Mouse (Mus musculus): ENCODE results near the gene Dnajc4. TPM values are rescaled to one million over a fixed set of nuclear protein-coding genes. Genes with fewer than 3 reads are reported as not detected.

The Dnajc4 gene
- polyA plus RNA-seq, 1 experiment from 2014 or later = 24.2 TPM

- no peak overlapping the region for H3K4me2 ChIP-seq
- peaks cover 50% of the 10 kb centered on the region for H3K36me3 ChIP-seq
- ATAC-seq (ENCODE audit: low FRiP score) = no peak
- no peaks in the 10 kb centered on the region for H3K9me3 ChIP-seq
- no peaks in the 10 kb centered on the region for H3K27me3 ChIP-seq
- H3K9ac ChIP-seq = no peak overlapping the region
- no peaks in the 10 kb centered on the region for H3K4me1 ChIP-seq (replicated peaks)
- H3K4me3 ChIP-seq = no peak overlapping the region
- no peak overlapping the region for H3K27ac ChIP-seq
- 92% methylated on average over 20 of the region's 20 CpGs for WGBS
Observed at GRCm38 (mm10) chr19:7014481-7015135, 22.2 kb upstream of the Dnajc4 start.

GRCm38 (mm10) chr19:7013984-7014383 is 21.6 kb upstream of the Dnajc4 start:
- ATAC-seq (ENCODE audit: low FRiP score) = no peak
- Histone ChIP-seq H3K4me1 (replicated peaks) (no peaks in the 10 kb centered on the region), H3K4me3 (no peak overlapping the region), H3K4me2 (no peak overlapping the region), H3K27ac (no peak overlapping the region), H3K9me3 (no peaks in the 10 kb centered on the region), H3K36me3 (peaks cover 44% of the 10 kb centered on the region), H3K9ac (no peak overlapping the region), H3K27me3 (no peaks in the 10 kb centered on the region)
- 92% methylated on average over 9 of the region's 9 CpGs for WGBS

GRCm38 (mm10) chr19:7012426-7012825 is 20.1 kb upstream of the Dnajc4 start:
- peak overlapping the region; percentile 4; the same call in 1 of the 2 replicates for H3K9ac ChIP-seq
- no peak overlapping the region for H3K27ac ChIP-seq
- H3K27me3 ChIP-seq = no peaks in the 10 kb centered on the region
- no peaks in the 10 kb centered on the region for H3K9me3 ChIP-seq
- H3K4me3 ChIP-seq = no peak overlapping the region
- 82% methylated on average over 4 of the region's 4 CpGs for WGBS
- no peak overlapping the region for H3K4me2 ChIP-seq
- peaks cover 29% of the 10 kb centered on the region for H3K36me3 ChIP-seq
- ATAC-seq (ENCODE audit: low FRiP score) = no peak
- H3K4me1 ChIP-seq (replicated peaks) = no peaks in the 10 kb centered on the region

- no peak overlapping the region for H3K27ac ChIP-seq
- H3K4me1 ChIP-seq (replicated peaks) = no peaks in the 10 kb centered on the region
- WGBS = 90% methylated on average over 9 of the region's 9 CpGs
- no peaks in the 10 kb centered on the region for H3K36me3 ChIP-seq
- H3K4me3 ChIP-seq = no peak overlapping the region
- H3K9me3 ChIP-seq = no peaks in the 10 kb centered on the region
- no peak overlapping the region for H3K9ac ChIP-seq
- H3K4me2 ChIP-seq = no peak overlapping the region
- no peak for ATAC-seq (ENCODE audit: low FRiP score)
- no peaks in the 10 kb centered on the region for H3K27me3 ChIP-seq
Observed at GRCm38 (mm10) chr19:7006892-7007593, 14.7 kb upstream of the Dnajc4 start.

GRCm38 (mm10) chr19:6999360-7000063 is 7.1 kb upstream of the Dnajc4 start:
- Histone ChIP-seq H3K4me2 (no peak overlapping the region), H3K9ac (no peak overlapping the region), H3K27me3 (no peaks in the 10 kb centered on the region), H3K27ac (no peak overlapping the region), H3K4me1 (replicated peaks) (peaks cover 32% of the 10 kb centered on the region), H3K36me3 (peaks cover 26% of the 10 kb centered on the region), H3K9me3 (no peaks in the 10 kb centered on the region), H3K4me3 (no peak overlapping the region)
- no peak for ATAC-seq (ENCODE audit: low FRiP score)
- 95% methylated on average over 19 of the region's 19 CpGs for WGBS

GRCm38 (mm10) chr19:6997721-6998290 is 5.4 kb upstream of the Dnajc4 start:
- H3K27ac ChIP-seq = no peak overlapping the region
- ATAC-seq (ENCODE audit: low FRiP score) = no peak
- no peaks in the 10 kb centered on the region for H3K27me3 ChIP-seq
- H3K36me3 ChIP-seq = peaks cover 26% of the 10 kb centered on the region
- H3K4me3 ChIP-seq = no peak overlapping the region
- H3K9me3 ChIP-seq = no peaks in the 10 kb centered on the region
- no peak overlapping the region for H3K4me2 ChIP-seq
- H3K9ac ChIP-seq = no peak overlapping the region
- 86% methylated on average over 9 of the region's 9 CpGs for WGBS
- peaks cover 41% of the 10 kb centered on the region for H3K4me1 ChIP-seq (replicated peaks)

GRCm38 (mm10) chr19:6996006-6996405 is 3.6 kb upstream of the Dnajc4 start, which contains the start of the genes Nudt22 and Trpt1:
Gene Nudt22, minus strand, starts transcription at chr19:6996117.
Gene Trpt1, plus strand, starts transcription at chr19:6996131.
- Histone ChIP-seq H3K27ac (0 out of 2 replicates have a peak within 1 kb of the TSS, but pooled peaks have one; percentile 72), H3K9me3 (no peaks in the 10 kb centered on the region), H3K27me3 (no peaks in the 10 kb centered on the region), H3K4me3 (peak within 1 kb of the TSS; percentile 63), H3K9ac (peak within 1 kb of the TSS; percentile 83), H3K4me1 (replicated peaks) (peaks cover 52% of the 10 kb centered on the region), H3K4me2 (peak within 1 kb of the TSS; percentile 87), H3K36me3 (peaks cover 26% of the 10 kb centered on the region)
- peak; percentile 66 for ATAC-seq (ENCODE audit: low FRiP score)
- WGBS = under 1% methylated on average over 24 of the region's 24 CpGs

- no peaks in the 10 kb centered on the region for H3K27me3 ChIP-seq
- peaks cover 24% of the 10 kb centered on the region for H3K36me3 ChIP-seq
- 48% methylated on average over 21 of the region's 21 CpGs for WGBS
- H3K9me3 ChIP-seq = no peaks in the 10 kb centered on the region
- peaks cover 52% of the 10 kb centered on the region for H3K4me1 ChIP-seq (replicated peaks)
- H3K4me3 ChIP-seq = peak overlapping the region; percentile 63
- H3K4me2 ChIP-seq = peak overlapping the region; percentile 87
- no peak for ATAC-seq (ENCODE audit: low FRiP score)
- H3K9ac ChIP-seq = peak overlapping the region; percentile 83
- H3K27ac ChIP-seq = no peak overlapping the region
Observed at GRCm38 (mm10) chr19:6995255-6995991, 3.1 kb upstream of the Dnajc4 start.

- H3K9ac ChIP-seq = no peak overlapping the region
- no peak for ATAC-seq (ENCODE audit: low FRiP score)
- no peaks in the 10 kb centered on the region for H3K9me3 ChIP-seq
- no peaks in the 10 kb centered on the region for H3K27me3 ChIP-seq
- H3K4me2 ChIP-seq = no peak overlapping the region
- 89% methylated on average over 8 of the region's 8 CpGs for WGBS
- no peak overlapping the region for H3K4me3 ChIP-seq
- H3K27ac ChIP-seq = no peak overlapping the region
- peaks cover 52% of the 10 kb centered on the region for H3K4me1 ChIP-seq (replicated peaks)
- H3K36me3 ChIP-seq = peaks cover 15% of the 10 kb centered on the region
Observed at GRCm38 (mm10) chr19:6994489-6994888, 2.1 kb upstream of the Dnajc4 start.

DNA sequence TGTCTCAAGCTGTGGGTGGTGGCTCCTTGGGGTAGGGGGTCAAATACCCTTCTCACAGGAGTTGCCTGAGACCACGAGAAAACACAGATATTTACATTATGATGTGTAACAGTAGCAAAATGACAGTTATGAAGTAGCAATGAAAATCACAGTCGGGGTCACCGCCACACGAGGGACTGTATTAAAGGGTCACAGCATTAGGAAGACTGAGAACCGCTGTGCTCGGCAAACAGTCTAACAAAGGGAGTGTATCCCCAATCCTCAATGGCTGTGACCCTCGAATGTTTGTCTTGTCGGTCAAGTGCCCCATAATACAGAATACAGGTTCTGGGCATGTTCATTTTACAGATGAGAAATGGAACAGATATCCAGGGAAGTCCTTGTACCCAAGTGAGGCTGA is 1.6 kb upstream of the Dnajc4 start:
- H3K27ac ChIP-seq = no peak overlapping the region
- H3K4me1 ChIP-seq (replicated peaks) = peaks cover 52% of the 10 kb centered on the region
- no peaks in the 10 kb centered on the region for H3K9me3 ChIP-seq
- H3K9ac ChIP-seq = no peak overlapping the region
- 87% methylated on average over 8 of the region's 8 CpGs for WGBS
- ATAC-seq (ENCODE audit: low FRiP score) = no peak
- H3K27me3 ChIP-seq = no peaks in the 10 kb centered on the region
- peak overlapping the region; percentile 89; the same call in 1 of the 2 replicates for H3K4me2 ChIP-seq
- H3K4me3 ChIP-seq = no peak overlapping the region
- peaks cover 10% of the 10 kb centered on the region for H3K36me3 ChIP-seq

- Histone ChIP-seq H3K4me3 (peak overlapping the region; percentile 55), H3K36me3 (peaks cover 2% of the 10 kb centered on the region), H3K4me2 (peak overlapping the region; percentile 89), H3K9ac (peak overlapping the region; percentile 75), H3K27me3 (no peaks in the 10 kb centered on the region), H3K27ac (peak overlapping the region; percentile 61), H3K9me3 (no peaks in the 10 kb centered on the region), H3K4me1 (replicated peaks) (peaks cover 55% of the 10 kb centered on the region)
- ATAC-seq (ENCODE audit: low FRiP score) = no peak
- 65% methylated on average over 14 of the region's 14 CpGs for WGBS
Observed at GRCm38 (mm10) chr19:6993011-6993770, 819 bp upstream of the Dnajc4 start.
